Mouse (Mus musculus): ENCODE data around the gene Anxa11. TPM values are rescaled to one million over a fixed set of nuclear protein-coding genes. Genes with fewer than 3 reads are reported as not detected.
"Not testable (repeated sequence)": the region's sequence is repeated elsewhere in the genome, so short reads cannot be mapped to it uniquely, and the experiment has no call there.

Anxa11 gene
- total RNA-seq, 2 experiments from 2014 or later, result 81.8 to 87.0 TPM

DNA sequence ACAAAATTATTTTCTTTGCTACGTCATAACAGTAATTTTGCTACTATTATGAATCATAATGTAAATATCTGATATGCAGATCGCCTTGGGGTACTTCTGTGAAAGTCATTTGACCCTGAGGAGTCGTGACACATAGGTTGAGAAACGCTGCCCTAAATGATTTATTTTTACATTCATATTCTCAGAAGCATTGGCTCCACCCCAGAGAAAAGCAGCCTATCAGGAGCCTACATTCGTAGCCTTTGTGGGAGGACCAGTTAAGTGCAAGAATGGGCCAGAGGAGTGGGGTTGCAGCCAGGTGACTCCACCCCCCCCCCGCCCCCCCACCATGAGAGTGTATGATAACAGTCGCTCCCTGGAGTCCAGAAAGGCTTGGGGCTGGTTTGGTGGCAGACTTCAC lies 2.2 kb upstream of the Anxa11 start:
- intact Hi-C loops (cut with DNase I), result no loop called here
- no peak for DNase-seq

DNA sequence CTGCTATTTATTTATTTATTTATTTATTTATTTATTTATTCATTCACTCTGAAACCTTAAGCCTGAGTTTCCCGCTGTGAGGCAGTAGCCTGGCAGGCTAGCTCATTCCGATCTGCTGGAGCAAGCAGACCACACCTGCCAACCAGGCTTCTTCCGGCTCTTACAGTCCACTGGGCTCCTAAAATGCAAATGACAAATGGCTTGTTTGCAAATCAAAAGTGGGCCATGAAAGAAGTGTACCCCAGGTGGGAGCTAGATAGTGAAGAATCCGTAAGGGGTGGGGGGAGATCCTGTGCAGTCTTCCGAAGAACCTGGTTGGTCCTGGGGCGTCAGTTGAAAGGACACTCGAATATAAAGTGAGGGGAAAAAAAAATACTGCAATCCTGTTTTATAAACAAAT lies 995 bp upstream of the Anxa11 start:
- no peak for DNase-seq
- intact Hi-C loops (cut with DNase I), result no loop called here

DNA sequence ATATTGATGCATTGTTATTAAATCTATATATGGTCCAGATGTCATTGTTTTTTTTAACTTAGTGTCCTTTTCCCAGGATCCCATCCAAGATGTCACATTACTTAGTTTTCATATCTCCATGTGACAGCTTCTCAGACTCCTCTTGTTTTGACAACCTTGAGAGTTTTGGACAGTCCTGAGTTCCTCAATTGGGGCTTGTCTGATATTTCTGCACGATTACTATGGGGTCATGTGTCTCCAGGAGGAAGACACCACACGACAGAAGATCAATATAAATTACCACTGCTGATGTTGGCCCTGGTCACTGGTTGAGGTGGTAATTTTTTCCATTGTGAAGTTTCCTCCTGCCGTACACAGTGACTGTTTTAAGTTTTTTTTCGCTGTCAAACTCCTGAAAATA lies 377 bp upstream of the Anxa11 start:
- no peak for DNase-seq
- intact Hi-C loops (cut with DNase I), result no loop called here

DNA sequence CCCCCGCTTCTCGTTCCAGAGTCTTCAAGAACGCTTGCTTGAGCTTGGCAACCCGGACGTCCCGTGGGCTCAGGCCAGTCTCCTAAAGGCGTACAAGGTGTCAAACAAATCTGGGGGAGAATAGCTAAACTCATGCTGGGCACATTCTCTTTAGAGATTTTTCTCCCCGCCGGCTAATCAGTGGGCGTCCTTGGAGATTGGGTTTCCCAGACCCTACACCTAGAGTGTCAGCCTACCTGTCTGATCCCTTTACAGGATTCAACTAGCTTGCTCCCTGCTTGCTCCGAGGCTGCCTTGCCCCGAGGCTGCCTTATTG lies 690 bp downstream of the Anxa11 start:
- intact Hi-C loops (cut with DNase I), result no loop called here
- DNase-seq, result no peak

DNA sequence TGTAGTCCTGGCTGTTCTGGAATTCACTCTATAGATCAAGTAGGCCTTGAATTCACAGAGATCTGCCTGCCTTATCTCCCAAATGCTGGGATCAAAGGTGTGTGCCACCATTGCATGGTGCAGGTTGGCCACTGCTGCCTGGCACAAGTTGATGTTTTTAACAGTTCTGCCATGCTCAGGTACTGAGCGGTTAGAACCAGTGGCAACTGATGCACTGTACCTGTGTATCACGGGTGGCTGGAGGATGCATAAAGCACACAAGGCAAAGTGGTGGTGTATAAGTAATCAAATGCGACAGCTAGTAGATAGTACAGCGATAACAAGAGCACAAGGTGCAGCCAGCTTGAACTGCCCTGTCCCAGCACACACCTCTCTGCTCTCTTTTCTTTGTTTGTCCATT lies 2.4 kb downstream of the Anxa11 start:
- no peak for DNase-seq
- intact Hi-C loops (cut with DNase I), result no loop called here

DNA sequence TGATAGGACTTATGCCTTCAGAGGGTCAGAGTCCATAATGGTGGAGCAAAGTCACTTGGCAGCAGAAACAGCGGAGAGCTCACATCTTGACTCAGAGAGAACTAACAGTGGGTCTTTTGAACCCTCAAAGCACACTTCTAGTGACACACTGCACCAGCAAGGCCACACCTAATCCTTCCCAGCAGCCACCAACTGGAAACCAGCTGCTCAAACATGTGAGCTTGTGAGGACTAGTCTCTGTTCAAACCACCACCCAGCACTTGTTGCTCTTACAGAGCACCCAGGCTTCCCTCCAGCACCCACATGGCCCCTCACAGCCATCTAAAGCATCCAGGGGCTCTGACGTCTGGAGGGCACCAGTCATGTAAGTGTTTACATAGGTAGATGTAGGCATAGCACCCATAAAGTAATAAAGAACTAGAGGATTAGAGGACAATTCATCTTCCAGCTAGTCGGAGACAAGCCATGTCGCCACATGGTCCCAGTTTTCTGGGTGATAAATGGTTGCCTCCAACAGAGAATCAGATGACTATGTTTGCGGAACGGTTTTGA lies 4.0 kb downstream of the Anxa11 start:
- DNase-seq, result no peak

DNA sequence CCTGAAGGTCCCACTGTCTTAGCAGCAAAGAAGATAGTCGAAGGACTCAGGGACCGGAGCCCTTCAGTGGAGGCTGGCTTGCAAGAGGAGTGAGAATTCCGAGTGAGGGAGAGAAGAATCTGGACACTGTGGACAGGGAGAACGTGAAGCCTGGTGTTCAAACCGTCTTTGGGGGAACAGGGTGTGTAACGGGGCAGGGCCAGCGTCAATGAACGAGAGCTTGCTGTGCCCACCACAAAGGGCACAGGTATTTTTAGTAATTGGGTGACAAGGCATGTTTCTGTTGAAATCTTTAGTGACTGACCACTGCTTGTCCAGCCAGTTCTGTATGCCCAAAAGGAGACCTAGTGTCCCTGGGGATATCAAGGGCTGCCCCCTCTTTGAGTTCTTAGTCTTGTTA lies 4.6 kb downstream of the Anxa11 start:
- intact Hi-C loops (cut with DNase I), result no loop called here
- no peak for DNase-seq

More for the DNA sequence above, 4.0 kb downstream of the Anxa11 start:
- intact Hi-C loops (cut with DNase I), result no loop called here

DNA sequence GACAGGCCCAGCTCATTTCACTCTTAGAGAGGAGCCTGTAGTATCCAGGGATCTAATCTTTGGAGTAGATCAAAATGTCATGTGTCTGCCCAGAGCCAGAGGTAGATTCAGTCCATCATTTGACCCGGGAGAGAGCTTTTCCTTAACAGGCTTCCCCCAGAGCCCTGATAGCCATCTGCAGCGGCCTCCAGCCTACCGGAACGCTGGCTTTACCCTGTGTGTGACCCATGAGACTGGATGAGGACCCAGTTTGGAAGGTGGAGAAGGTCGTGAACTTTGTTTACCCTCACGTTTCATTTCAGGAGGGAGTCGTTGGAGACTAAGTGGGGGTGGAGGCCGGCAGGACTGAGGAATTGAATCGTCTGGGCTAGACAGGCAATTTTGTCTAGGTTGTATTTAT lies 5.7 kb downstream of the Anxa11 start:
- intact Hi-C loops (cut with DNase I), result no loop called here
- no peak for DNase-seq

DNA sequence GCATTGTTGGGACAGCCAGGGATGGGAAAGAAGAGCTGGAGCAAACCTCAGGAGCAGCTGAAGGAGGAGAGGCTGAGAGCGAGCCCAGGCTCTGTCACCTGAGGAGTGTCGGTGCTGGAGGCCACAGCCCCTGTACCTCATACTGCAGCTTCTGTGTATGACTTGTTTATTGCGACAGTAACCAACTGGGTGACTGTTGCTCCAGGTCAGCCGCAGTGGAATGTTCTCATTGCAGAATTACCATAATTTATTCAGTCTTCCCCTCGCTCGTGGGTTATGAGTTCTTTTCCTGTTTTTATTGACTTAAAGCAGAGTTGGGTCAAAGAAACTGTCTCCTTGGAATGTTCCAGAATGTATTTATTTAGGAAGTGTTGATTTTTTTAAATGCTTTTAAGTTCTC lies 6.3 kb downstream of the Anxa11 start:
- DNase-seq, result no peak
- intact Hi-C loops (cut with DNase I), result no loop called here

DNA sequence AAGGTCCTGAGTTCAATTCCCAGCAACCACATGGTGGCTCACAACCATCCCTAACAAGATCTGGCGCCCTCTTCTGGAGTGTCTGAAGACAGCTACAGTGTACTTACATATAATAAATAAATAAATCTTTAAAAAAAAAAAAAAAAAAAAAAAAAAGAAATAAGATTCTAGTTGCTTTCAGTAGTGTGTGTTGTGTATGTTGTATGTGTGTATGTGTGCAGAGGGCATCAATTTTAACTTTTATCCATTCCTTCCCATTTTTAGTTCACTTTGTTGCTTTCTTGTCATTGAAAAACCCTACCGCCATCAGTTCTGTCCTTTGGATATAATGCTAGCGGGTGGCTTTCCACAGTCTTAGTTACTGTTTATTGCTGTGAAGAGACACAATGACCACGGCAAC lies 6.8 kb downstream of the Anxa11 start:
- DNase-seq; intact Hi-C loops (cut with DNase I): not testable (repeated sequence)

DNA sequence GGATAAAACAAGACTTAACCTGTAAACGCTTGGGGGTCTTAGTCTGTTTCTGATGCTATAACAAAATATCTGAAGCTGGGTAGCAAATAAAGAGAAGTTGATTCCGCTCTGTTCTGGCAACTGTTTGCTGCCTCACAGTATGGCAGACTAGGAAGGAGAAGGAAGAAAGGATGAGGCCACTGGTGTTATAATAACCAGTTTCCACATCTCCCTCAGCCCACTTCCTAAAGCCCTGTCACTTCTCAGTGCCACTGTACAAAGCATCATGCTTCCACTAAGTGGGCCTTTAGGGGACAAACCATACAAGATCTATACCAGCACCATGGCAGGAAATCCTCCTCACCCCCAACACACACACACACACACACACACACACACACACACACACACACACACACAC lies 8.5 kb downstream of the Anxa11 start:
- intact Hi-C loops (cut with DNase I), result no loop called here
- DNase-seq, result no peak

DNA sequence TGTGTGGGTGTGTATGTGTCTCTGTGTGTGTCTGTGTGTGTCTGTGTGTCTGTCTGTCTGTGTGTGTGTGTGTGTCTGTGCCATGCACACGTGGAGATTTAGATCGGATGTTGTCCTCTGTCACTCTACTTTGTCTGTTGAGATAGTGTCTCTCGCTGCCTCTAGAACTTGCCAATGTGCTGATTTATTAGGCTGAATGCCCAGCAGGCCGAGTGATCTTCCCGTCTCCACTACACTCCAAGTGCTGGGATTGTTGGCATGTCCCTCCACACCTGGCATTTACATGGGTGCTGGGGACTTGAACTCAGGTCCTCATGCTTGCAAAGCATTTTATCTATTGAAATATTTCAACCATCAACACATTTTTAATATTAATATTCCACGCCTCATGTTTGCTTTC lies 9.2 kb downstream of the Anxa11 start:
- no peak for DNase-seq
- intact Hi-C loops (cut with DNase I), result no loop called here

DNA sequence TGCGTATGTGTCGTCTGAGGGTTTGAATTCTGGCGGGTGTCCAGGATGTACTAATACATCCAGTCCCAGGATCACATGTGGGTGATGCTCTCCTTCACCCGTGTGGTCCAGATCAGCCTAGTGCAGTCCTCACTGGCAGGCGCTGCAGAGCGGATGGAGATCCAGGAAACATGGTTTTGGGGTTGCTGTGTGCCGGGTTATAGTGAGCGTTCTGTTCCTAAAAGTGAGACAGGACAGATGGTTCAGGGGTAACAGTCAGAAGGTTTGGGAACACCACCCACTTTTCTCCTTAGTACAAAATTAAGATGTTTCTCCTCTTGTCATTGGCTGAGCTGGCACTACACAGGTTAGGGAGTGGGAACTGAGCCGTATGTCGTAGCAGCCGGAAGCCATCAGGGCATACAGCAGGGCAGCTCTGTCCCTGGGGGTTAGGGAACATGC lies 10.2 kb downstream of the Anxa11 start:
- no peak for DNase-seq
- intact Hi-C loops (cut with DNase I), result no loop called here

DNA sequence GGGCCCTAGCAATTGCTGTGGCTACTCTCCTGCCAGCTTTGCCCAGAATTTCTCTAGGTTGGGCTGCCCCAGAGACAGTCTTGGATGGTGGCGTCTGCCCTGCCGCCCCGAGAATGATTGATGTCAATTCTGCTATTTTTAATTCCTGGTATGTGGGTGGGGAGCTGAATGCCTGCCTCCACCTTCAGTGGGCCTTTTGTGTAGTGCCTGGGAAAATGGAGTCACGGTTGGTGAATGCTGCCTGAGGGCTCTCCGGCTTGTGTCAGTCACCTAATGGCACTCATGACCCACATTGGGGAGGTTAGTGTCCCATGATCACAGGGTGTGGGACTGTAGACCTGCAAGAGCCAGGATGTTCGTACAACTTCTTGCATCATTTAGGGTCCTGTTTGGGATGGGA lies 11.3 kb downstream of the Anxa11 start:
- intact Hi-C loops (cut with DNase I), result no loop called here
- no peak for DNase-seq

DNA sequence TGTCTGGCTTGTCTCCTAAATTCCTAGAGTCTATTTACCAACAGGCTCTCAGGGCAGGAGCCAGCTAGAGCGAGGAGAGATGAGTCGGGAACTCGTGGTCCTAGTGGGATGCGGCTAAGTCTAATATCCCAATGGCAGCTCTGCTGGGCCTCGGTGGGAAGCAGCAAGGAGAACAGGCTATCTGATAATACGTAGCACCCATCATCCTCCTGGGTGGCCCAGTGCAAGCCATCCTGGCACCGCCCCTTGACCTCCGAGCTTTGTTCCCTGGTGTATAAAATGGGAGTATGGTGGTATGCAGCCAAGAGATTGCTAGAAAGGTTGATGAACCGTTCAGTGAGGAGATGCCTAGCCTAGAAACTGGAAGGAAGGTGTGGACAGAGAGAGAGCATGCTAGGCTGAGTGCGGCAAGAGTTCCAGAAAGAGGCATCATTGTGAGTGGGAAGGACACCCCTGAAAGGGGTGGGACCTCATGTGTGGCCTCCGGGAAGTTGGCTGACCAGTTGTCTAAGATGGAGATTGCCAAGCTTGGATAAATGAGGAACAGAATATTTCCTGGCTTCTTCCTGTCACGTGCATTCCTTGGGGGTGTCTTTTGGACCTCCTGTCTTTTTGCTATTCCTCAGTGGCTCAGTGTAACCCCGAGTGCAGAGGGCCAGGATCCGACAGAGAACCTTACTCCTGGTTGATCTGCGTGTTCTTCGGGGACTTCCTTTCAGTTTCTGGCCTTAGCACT lies 11.9 kb downstream of the Anxa11 start:
- intact Hi-C loops (cut with DNase I), result no loop called here
- no peak for DNase-seq

DNA sequence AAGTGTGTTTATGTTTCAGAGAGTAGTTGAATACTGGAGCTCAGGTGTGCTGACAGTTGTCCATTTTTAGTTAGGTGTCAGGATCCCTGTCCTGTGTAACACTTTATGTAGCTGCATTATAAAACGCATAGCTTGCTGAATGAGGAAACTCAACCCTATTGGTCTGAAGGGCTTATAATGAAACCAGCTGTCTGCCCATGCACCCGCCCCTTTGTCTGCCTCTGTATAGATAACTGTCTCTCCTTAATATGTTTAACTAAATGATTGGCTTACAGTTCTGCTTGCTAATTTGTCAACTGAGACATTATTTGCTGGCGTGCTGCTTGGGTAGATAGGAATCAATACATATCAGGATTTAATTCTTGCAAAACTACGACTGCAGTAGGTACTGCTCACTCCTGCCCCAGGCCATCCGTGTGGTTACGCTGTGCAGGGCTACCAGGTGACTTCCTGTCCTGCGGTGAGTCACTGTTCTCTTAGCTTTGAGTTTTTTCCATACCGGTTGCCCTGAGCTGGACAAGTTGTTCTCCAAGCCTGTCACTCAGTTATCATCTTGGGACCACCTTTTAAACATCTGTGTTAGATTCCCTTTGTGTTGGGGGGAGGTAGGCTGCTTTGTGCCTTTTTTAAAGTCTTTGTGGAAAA lies 13.4 kb downstream of the Anxa11 start:
- no peak for DNase-seq

DNA sequence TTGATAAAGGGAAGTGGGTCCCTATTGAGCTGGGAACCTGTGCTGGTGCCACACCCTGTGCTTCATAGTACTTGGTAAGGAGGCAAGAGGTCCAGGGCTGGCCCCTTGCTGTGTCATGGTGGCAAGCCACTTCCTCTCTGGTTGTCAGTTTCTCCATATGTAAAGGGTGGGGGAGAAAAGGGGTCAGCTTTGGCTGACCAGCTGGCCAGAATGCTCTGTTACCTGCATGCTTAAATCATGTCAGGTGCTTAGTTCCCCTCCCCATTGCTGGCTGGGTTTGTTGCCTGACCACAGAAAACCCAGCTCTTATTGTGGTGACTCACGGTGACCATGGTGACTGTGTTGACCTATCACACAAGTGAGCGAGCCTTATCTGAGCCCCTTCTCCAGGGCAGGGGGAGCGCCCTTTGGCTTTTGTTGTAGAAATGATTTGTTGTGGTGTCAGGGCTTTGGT lies 15.2 kb downstream of the Anxa11 start:
- intact Hi-C loops (cut with DNase I), result no loop called here
- DNase-seq, result no peak

More for the DNA sequence above, 13.4 kb downstream of the Anxa11 start:
- intact Hi-C loops (cut with DNase I), result no loop called here

DNA sequence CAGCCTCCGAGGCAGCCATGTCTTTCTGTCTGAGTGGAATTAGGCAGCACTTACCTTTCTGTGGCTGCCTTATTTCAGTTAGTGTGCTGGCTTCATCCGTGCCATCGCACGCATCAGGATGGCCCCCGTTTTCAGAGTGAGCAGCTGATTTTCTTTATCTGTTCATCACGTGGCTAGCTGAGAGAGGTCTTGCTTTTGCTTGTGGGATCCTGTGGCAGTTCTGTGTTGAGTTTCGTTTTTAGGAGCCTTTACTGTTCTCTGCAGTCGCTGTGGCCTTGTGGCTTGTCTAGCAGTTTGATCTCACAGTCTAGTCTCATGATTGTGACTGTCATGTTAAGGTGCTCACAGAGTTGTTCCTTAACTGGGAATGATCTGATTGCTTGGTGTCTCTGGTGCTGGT lies 16.0 kb downstream of the Anxa11 start:
- no peak for DNase-seq
- intact Hi-C loops (cut with DNase I), result no loop called here

DNA sequence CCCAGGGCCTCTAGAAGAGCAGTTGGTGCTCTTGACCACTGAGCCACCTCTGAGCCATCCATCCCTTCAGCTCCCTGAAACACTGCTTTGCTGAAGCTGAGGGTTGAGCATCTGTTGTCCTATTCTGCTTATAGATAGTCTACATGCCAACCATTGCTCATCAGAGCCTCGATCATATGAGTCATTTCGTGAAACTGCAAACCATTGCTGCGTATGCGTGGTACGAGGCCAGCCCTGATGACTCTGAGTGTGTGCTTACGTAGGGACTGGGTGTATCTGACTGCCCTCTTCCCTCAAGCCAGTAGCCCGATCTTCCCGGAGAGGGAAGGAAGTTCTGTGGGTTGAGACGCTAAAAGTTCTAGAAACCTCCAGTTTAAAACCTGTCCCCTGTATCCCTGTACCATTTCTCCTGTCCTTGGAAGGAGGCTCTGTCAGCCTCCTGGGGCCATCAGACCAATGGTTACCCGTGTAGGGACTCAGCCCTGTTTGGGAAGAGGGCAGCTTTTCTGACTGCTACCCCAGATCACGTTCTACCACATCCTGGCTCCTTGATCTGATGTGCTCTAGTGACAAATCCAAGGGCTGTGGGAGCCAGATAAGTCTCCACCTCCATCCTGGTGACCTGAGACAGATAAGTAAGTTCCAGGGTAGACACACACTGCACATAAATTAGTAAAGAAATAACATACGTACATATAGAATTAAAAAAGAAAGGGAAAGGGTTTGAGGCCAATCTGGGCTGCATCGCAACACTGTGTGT lies 20.0 kb downstream of the Anxa11 start:
- no peak for DNase-seq
- intact Hi-C loops (cut with DNase I), result no loop called here

DNA sequence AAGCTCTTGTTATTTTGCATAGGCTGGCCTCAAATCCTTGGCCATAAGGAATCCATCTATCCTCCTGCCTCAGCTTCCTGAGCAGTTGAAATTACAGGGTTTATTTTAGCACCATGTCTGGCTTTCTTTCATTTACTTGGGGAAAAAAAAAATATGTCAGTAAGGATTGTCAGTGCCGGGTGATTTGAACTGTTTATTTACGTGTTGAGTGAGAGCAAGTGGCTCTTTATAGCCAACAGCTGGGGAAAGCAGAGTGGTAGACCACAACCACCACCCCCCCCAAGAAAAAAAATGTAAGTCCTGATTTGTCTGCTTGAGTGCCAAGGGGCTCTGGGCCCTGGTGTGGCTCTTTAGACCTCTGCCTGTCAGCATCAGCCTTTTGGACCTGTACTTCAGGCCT lies 21.8 kb downstream of the Anxa11 start:
- intact Hi-C loops (cut with DNase I), result no loop called here
- DNase-seq, result no peak

DNA sequence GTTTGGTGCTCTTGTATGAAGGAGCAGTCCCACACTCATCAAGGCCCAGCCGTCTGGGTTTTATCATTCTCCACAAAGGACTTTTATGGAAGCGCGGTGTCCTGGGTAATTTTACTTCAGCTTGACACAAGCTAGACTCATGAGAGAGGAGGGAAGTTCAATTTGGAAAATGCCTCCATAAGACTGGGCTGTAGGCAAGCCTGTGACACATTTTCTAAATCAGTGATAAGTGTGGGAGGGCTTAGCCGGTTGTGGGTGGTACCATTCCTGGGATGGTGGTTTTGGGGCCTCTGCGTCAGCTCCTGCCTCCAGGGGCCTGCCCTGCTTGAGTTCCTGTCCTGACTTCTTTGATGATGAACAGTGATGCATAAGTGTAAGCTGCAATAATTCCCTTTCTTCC lies 23.3 kb downstream of the Anxa11 start:
- intact Hi-C loops (cut with DNase I), result no loop called here
- no peak for DNase-seq

DNA sequence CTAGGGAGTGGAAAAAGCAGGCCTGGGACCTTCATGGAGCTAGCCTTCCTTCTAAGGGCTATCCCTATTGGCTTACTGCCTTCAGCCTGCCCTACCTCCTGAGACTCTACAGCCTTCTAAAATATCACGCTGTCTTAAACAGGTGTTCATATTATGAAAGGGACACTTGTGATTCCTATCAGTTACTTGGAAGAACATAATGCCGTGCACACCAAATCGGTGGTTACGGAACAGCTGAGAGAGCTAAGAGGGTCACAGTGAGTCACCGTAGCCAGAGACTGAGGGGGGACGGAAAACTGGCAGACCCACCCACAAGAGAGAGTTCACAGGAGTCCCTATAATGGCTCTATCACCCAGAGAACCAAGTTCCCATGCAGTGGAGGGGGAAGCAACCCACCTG lies 24.4 kb downstream of the Anxa11 start:
- no peak for DNase-seq
- intact Hi-C loops (cut with DNase I), result no loop called here

All from heart, postnatal 36 days (tissue).